Mouse (Mus musculus) retina, postnatal 7 days (tissue): Measurements from ENCODE around the gene Gm16513.
"Not testable (repeated sequence)": the region's sequence is repeated elsewhere in the genome, so short reads cannot be mapped to it uniquely, and the experiment has no call there.

Experiments
- DNase-seq: peaks from one replicate; pipeline ENCODE4 v3.0.0-alpha.2; 2012; ENCODE audit warnings: low read depth, low spot score

The Gm16513 gene

DNA sequence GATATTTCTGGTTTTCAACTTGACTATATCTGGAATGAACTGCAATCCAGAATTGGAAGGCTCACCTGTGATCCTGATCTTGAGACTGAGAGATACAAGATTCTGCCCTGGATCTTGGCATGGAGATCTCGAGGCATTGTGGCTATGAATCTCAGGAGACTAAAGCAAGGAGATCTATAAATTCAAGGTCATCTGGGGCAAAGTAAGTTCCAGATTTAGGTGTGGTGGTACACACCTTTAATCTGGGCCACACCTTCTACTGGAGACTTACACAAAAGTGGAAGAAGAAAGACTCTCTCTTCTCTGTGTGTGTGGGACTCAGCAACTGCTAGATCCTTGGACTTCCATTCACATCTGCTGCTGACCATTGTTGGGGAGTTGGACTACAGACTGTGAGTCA is at the start of gene Gm16513:
Gm16513 (plus strand) TSS at position 301 of the 400 bp plus-strand sequence.
- not testable (repeated sequence) for DNase-seq
